Mouse (Mus musculus) retina, embryonic 14.5 days (tissue): ENCODE measurements around the gene Ntrk1.
"Not testable (repeated sequence)": the region's sequence is repeated elsewhere in the genome, so short reads cannot be mapped to it uniquely, and the experiment has no call there.

ENCODE experiments used
- DNase-seq: peaks from one replicate; pipeline ENCODE4 v3.0.0-alpha.2; 2015; ENCODE audit warnings: low spot score

Ntrk1 gene

DNA sequence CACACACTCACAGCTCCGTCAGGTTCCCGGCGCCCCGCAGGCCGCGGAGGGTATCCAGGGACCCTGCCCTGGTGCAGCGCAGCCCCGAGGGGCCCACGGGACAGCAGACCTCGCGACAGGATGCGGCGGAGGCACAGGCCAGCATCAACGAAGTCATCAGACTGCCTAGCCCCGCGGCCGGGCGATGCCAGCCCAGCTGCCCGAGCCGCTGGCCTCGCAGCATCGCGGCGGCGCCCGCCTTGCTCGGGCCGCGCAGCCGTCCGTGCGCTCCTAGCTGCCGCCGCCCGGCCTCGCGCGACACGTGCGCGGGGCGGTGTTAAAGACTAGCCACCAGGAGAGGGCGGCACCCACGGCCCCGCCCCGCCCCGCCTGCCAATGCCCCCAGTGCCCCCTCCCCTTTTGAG is at the start of gene Ntrk1:
Ntrk1 (minus strand) TSS at position 241 of the 404 bp plus-strand sequence.
- peak; percentile 60 for DNase-seq

- no peak for DNase-seq
Observed at GRCm38 (mm10) chr3:87840858-87841257, 45.9 kb upstream of the Ntrk1 start.

DNA sequence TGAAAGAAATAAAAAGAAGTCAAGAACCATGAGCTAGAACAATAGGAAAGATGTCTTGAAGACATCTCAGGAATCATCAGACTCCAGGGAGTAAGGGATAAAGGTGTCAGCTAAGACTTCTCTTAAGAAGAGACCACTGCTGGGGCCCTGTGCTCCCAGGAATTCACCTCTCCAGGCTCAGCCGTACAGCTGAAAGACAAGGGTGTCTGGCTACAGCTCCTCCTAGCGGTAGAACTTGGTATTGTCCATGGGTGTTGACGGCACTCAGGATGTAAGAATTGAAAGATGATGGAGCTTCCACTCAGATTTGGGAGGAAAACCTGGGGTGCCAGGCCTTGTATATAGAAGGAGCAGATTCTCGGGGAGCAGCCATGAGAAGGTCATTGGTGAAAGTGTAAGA is 43.7 kb upstream of the Ntrk1 start:
- peak; percentile 94 for DNase-seq

DNA sequence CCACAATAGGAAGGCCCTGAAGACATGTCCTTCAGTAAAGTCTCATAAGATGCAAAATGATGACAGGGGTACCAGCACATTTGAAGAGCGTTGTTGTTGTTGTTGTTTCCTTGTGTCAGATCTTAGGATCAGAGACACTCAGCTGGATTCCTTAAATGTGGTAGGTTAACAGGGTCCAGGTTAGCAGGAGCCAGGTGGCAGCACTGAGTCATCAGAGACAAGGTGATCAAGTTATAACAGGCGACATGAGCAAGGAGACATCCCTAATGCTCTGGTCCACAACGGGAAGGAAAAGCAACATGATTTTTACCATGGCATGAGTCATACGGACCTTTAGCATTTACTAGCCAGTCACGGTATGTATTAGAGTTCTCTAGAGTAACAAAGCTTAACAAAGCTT is 38.5 kb upstream of the Ntrk1 start:
- no peak for DNase-seq

DNA sequence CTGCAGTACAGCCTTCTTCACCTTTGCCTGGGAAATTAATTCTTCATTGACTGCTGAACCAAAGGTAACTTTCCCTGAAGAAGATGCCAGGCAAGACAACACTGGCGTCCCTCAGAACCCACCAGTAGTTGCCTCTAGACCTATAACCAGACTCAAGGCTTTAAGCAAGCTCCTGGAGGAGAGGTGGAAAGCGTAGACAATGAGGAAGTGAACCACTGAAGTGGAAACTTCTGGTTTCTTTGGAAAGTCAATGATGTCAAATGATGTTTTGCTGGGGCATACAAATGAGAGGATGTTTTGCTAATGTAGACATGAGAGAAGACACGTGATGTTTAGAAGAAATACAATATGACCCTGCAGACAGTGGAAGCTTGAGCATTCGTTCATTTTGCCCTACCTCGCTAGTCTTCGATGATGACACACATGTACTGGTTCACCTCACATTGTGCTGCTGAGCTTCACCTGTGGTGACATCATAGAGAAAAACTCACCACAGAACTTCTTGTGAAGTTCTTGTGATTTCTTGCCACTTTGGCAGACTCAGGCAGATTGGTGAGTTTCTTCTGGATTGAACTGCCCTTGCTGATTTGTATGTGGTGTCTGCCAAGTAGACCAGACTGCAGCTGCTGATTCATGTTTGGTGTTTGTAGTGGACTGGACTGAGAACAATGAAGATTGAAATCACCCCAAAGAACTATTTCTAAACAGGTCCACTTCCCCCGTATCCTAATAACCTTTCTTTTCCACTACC is 37.3 kb upstream of the Ntrk1 start:
- no peak for DNase-seq

DNA sequence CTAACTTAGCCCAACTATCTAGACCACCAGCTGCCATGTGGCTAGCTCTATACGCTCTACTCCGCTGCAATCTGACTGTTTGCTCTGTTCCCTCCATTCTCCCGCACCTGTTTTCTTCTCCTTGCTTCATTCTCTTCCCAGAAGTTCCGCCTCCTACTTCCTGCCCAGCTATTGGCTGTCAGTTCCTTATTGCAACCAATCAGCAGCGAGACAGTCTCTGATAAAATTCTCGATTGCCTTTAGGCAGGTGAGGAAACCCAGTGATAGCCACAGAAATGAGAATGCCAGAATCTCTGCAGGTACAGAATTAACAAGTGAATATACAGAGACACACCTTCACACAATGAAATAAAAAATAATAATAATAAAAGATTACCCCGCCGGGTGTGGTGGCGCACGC is 34.1 kb upstream of the Ntrk1 start:
- DNase-seq = no peak

- DNase-seq = no peak
Observed at GRCm38 (mm10) chr3:87828435-87828834, 33.5 kb upstream of the Ntrk1 start.

DNA sequence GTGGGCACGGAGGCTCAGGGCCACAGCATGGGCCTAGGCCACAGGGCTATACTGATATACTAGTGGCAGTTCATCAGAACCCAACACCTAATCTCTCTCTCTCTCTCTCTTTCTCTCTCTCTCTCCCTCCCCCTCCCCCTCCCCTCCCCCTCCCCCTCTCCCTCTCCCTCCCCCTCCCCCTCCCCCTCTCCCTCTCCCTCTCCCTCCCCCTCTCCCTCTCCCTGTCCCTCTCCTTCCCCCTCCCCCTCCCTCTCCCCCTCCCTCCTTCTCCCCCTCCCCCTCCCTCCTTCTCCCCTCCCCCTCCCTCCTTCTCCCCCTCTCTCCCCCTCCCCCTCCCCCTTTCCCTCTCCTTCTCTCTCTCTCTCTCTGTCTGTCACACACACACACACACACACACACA is 29.2 kb upstream of the Ntrk1 start, which contains the start of gene Pear1:
Pear1 (minus strand) TSS at position 101 of the 400 bp plus-strand sequence.
- not testable (repeated sequence) for DNase-seq

DNA sequence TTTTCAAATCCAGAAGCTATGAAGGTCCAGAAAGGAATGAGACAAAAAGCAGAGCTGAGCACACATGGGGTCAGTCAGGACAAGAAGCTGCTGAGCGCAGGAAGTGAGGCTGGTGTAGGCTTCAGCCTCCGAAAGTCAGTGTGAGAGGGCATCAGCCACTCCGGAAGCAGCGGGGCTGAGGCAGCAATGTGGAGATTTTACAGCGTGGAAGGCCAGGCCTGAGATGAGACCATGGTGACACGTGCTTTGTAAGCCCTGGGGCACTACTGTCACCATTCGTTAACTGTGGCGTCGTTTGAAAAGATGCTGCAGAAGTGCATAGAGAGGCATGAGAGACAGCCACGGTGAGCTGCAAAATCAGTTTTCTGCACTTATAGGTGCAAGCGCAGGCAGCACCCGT is 23.3 kb upstream of the Ntrk1 start:
- DNase-seq = peak; percentile 53

GRCm38 (mm10) chr3:87816646-87817093 is 21.7 kb upstream of the Ntrk1 start:
- peak; percentile 93 for DNase-seq

GRCm38 (mm10) chr3:87816166-87816565 is 21.2 kb upstream of the Ntrk1 start:
- DNase-seq = no peak

- no peak for DNase-seq
Observed at GRCm38 (mm10) chr3:87812873-87813272, 17.9 kb upstream of the Ntrk1 start.

GRCm38 (mm10) chr3:87812413-87812812 is 17.5 kb upstream of the Ntrk1 start:
- DNase-seq = no peak

DNA sequence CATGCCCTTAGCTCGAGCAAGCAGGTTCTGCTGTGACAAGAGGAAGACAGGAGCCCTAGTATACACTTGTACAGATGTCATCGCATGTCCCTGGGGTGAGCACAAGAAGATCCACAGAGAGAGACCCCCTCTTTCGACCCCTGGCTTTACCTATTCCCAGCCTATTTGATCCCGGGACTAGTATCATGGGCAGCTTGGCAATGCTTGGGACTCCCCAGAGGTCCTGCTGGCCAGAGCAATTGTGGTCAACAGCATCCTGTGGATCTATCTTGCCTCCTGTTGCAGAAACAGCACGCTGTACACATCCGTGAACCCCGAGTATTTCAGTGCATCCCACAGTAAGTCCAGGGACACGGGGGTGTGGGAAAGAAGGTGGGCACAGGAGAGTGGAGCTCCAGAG is 16.3 kb upstream of the Ntrk1 start:
- DNase-seq = no peak

DNA sequence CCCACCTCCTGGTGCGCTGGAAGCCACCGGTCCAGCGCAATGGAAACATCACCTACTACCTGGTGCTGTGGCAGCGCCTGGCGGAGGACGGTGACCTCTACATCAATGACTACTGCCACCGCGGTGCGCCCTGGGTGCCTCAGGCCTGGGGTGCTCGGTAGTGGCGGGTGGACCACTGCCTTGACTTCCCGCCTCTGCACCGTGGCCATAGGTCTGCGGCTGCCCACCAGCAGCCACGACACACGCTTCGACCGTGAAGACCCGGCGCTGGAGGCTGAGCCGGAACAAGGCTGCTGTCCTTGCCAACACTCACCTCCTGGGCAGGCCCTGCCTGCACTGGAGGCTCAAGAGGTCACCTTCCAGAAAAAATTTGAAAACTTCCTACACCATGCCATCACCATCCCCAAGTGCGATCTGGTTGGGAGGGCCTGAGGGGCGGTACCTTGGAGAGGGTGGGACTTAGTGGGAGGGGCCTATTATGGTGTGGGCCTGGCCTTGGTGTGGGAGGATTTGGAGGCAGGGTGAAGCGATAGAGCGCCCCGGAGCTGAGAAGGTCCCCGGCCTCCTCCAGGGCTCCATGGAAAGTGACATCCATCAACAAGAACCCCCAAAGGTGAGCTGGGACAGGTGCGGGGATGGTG is 14.5 kb upstream of the Ntrk1 start:
- DNase-seq = no peak

DNA sequence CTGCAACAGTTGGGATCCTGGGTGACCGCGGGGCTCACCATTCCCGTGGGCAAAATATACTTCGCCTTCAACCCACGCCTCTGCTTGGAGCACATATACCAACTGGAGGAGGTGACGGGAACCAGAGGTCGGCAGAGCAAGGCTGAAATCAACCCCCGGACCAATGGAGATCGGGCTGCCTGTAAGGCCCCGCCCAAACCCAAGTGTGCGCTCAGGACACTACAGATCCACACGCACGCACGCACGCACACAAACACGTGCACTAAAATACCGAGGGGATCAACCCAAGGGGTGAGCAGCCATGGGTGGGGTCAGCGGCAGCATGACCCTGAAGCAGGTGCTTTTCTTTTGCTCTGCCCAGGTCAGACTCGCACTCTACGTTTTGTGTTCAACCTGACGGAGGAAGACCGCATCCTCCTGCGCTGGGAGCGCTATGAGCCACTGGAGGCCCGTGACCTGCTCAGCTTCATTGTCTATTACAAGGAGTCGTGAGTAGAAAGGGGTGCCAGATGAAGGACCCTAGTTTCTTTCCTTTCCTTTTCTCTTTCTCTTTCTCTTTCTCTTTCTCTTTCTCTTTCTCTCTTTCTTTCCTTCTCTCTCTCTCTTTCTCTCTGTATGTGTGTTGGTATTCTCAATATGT is 9.2 kb upstream of the Ntrk1 start:
- no peak for DNase-seq

DNA sequence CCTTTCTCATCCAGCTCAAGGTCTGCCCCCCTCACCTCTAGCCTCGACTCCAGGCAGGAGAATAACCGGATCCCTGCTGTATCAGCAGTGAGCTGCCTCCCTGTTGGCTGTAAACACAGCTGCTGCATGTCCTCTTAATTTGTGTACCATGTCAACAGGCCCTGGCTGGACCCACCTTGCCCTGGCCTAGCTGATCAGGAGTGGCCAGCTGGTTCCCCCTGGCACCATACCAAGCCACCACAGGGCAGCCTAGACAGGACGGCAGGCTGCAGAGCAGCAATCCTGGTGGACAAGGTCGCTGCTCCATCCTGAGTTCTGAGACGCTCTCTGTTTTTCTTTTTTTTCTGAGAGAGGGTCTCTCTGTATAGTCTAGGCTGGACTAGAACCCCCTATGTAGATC is 6.7 kb upstream of the Ntrk1 start:
- DNase-seq = no peak

DNA sequence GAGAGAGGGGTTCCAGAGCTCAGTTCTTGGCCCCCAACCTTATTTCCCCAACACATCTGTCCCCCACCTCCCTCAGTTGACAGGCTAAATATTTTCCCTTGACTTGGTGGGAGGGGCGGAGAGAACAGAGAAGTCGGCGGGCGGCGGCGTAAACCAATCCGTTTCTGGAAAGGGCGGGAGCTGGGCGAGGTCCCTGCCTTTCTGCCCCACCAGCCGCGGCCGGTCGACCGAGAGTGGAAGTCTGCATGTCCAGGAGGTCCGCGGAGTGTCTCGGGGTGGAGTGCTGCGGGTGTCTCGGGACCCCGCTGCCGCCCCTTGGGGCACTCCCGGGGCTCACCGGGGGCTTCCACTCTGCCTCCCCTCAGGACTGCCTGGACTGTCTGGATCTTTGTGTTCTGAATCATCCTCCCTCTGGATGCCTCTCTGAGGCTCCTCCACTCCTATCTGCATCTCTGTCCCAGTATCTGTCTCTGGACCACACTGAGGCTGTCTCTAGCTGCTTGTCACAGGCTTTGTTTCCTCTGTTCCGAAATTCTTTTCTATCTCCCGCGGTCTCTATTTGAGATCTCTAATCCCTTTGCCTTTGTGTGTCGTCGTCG is 1.9 kb upstream of the Ntrk1 start, which contains the start of gene Insrr:
Insrr (plus strand) TSS at position 216 of the 599 bp plus-strand sequence.
- DNase-seq = no peak

DNA sequence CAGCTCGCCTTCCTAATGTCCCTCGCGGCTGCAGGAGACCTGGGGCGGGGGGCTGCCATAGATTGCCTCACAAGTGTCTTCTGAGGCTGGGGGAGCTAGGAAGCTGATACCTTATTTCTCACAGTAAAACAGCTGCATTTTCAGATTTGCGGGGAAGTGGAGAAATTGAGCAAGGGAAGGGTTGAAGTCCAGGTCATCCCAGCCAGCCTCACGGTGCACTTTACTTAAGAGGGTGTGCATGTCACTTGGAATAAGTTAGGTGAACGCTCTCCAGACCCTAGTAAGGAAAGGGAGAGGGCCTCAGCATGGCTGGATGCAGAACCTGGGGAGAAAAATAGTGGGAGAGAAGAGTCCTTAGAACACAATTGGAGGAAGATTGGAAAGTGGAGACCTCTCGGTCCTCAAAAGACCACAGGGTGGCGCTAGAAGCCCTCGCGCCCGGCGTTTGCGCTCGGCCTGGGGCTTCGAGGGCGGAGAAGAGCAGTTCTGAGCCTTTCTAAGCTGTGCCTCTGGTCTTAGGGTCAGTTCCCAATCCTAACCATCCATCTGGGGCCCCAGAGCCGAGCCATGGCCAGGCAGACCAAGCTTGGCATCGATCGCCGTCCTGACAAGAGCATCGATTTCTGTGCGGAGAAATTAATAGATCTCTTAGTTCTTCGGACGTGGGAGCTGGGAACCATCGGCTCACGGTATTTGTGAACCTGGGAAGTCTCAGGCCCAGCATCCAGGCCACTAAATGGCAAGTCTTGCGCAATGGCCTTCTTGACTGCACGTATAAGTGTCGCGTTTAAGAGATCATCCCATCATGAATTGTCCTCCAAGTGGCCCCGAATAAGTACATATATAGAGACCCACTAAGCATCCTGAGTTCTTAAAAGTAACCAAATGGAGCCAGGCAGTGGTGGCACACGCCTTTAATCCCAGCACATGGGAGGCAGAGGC is 645 bp upstream of the Ntrk1 start:
- peak; percentile 87 for DNase-seq

DNA sequence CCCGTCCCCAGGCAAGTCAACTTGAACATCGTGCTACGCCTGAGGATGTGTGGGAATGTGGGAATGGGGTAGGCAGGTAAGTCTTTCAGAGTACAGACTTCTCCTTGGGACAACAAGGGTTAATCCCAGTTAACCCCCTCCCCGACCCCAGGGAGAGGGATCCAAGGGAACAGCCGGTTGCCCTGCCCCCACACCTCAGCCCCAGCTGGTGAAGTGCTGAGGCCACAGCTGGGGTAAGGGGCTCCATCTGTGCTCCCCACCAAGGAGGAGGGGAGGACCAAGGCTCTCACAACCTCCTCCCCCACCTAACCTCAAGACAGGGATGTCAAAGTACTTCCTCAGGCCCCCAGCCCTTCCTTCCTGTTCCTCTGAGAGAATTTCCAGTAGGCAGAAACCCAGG is 5.2 kb downstream of the Ntrk1 start:
- peak; percentile 58 for DNase-seq

DNA sequence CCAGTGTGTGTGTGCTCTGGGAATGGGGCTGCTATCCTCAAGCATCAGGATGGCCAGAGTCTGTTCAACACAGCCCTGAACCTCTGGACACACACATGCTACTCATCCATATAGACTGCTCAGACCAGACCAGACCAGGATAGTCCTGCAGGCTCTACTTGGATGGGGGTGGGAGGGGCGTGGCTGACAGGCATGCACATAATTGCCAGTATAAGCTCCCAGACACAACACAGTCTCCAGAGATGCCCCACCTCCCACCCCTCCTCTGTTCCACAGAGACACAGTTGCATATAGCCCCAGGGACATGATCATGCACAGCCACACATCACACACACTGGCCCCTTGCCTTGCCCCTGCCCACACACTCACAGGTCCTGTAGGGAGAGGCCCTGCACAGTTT is 5.7 kb downstream of the Ntrk1 start:
- DNase-seq = no peak
